Mouse (Mus musculus) forebrain, embryonic 13.5 days (tissue): ENCODE measurements around the gene Atf4. TPM values are rescaled to one million over a fixed set of nuclear protein-coding genes. Genes with fewer than 3 reads are reported as not detected.

Experiments used
- ATAC-seq: fragments of 200-750 bp; cut with Nextera tagmentation; 2 replicates; pipeline ENCODE4 v1.8.0; 2017
- H3K27ac ChIP-seq: fragments of 300-500 bp; sonication (generic); 2 replicates; pipeline ENCODE4 v1.5.1; 2015; ENCODE audit warnings: inconsistent platforms, mild to moderate bottlenecking, moderate library complexity
- H3K27me3 ChIP-seq: fragments of 300-500 bp; sonication (generic); 2 replicates; pipeline ENCODE4 v1.6.1; 2015; ENCODE audit warnings: mild to moderate bottlenecking, inconsistent platforms
- H3K36me3 ChIP-seq: fragments of 300-500 bp; sonication (generic); 2 replicates; pipeline ENCODE4 v1.6.1; 2015; ENCODE audit warnings: mild to moderate bottlenecking, inconsistent platforms; ENCODE audit not compliant: poor library complexity, severe bottlenecking
- H3K4me1 ChIP-seq: fragments of 300-500 bp; sonication (generic); 2 replicates; pipeline ENCODE4 v1.6.1; 2015; ENCODE audit warnings: inconsistent platforms
- H3K4me2 ChIP-seq: fragments of 300-500 bp; sonication (generic); 2 replicates; pipeline ENCODE4 v1.6.1; 2015; ENCODE audit warnings: inconsistent platforms, mild to moderate bottlenecking, moderate library complexity
- H3K4me3 ChIP-seq: fragments of 300-500 bp; sonication (generic); 2 replicates; pipeline ENCODE4 v1.5.1; 2015; ENCODE audit warnings: mild to moderate bottlenecking, inconsistent platforms
- H3K9ac ChIP-seq: fragments of 300-500 bp; sonication (generic); 2 replicates; pipeline ENCODE4 v1.6.1; 2015; ENCODE audit warnings: mild to moderate bottlenecking, inconsistent platforms
- H3K9me3 ChIP-seq: fragments of 300-500 bp; sonication (generic); replicated peaks from 2 replicates; pipeline ENCODE4 v1.6.1; 2016; ENCODE audit warnings: inconsistent platforms
- WGBS: fragments of 180-500 bp; shearing (Covaris S2); methylation state at CpG from one replicate; pipeline ENCODE4 v1.1.7; 2015; 5-methylcytosine and 5-hydroxymethylcytosine counted together
- polyA plus RNA-seq: library from polyadenylated mRNA; unstranded; fragments of >200 nt; fragmentation: Nextera tagmentation; extraction: Ambion mirVana; gene quantifications from 2 replicates; pipeline ENCODE4 v1.2.1, GENCODE M21; 2015

The Atf4 gene
- polyA plus RNA-seq, 1 experiment from 2014 or later: 129 TPM

- ATAC-seq: no peak
- Histone ChIP-seq H3K9me3 (no peaks in the 10 kb centered on the region), H3K36me3 (no peaks in the 10 kb centered on the region), H3K4me2 (no peak overlapping the region), H3K27me3 (no peaks in the 10 kb centered on the region), H3K27ac (no peak overlapping the region), H3K9ac (no peak overlapping the region), H3K4me1 (peaks cover 8% of the 10 kb centered on the region; the same call in 1 of the 2 replicates), H3K4me3 (no peak overlapping the region)
- WGBS: 20% methylated on average over 9 of the region's 9 CpGs
Observed at GRCm38 (mm10) chr15:80225208-80225607, 29.8 kb upstream of the Atf4 start.

DNA sequence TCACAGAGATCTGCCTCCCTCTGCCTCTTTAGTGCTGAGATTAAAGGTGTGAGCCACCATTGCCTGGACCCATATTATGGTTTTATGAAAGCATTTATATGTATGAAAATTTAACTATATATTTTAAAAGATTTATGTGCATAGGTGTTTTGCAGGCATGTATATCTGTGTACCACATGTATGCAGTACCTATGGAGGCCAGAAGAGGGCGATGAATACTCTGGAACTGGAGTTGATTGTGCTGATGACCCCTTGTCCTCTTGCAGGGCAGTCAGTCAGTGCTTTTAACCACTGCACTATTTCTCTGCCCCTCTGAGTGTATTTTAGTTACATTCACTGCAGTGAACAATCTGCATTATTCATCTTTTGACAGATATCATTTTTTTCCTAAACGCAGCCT, 29.2 kb upstream of the Atf4 start:
- H3K27ac ChIP-seq: no peak overlapping the region
- no peaks in the 10 kb centered on the region for H3K36me3 ChIP-seq
- no peak overlapping the region for H3K4me2 ChIP-seq
- ATAC-seq: no peak
- no peak overlapping the region for H3K9ac ChIP-seq
- H3K4me3 ChIP-seq: no peak overlapping the region
- no peaks in the 10 kb centered on the region for H3K27me3 ChIP-seq
- 51% methylated on average over 2 of the region's 2 CpGs for WGBS
- H3K4me1 ChIP-seq: peaks cover 8% of the 10 kb centered on the region; the same call in 1 of the 2 replicates
- no peaks in the 10 kb centered on the region for H3K9me3 ChIP-seq

GRCm38 (mm10) chr15:80228071-80228800, 26.7 kb upstream of the Atf4 start:
- H3K4me2 ChIP-seq: no peak overlapping the region
- H3K36me3 ChIP-seq: no peaks in the 10 kb centered on the region
- no peak overlapping the region; the same call in 1 of the 2 replicates for H3K27ac ChIP-seq
- 67% methylated on average over 17 of the region's 17 CpGs for WGBS
- H3K4me1 ChIP-seq: peaks cover 9% of the 10 kb centered on the region; the same call in 1 of the 2 replicates
- ATAC-seq: no peak
- no peaks in the 10 kb centered on the region for H3K27me3 ChIP-seq
- no peaks in the 10 kb centered on the region for H3K9me3 ChIP-seq
- no peak overlapping the region for H3K4me3 ChIP-seq
- H3K9ac ChIP-seq: 0 out of 2 replicates have a peak overlapping the region, but pooled peaks have one; percentile 0

- Histone ChIP-seq H3K9ac (no peak overlapping the region), H3K4me2 (no peak overlapping the region), H3K27me3 (no peaks in the 10 kb centered on the region), H3K4me1 (peaks cover 22% of the 10 kb centered on the region), H3K4me3 (no peak overlapping the region), H3K9me3 (no peaks in the 10 kb centered on the region), H3K36me3 (peaks cover 19% of the 10 kb centered on the region), H3K27ac (no peak overlapping the region)
- ATAC-seq: no peak
- WGBS: 51% methylated on average over 2 of the region's 2 CpGs
Observed at GRCm38 (mm10) chr15:80232331-80232730, 22.7 kb upstream of the Atf4 start.

GRCm38 (mm10) chr15:80233053-80233452, 21.9 kb upstream of the Atf4 start:
- peak overlapping the region; percentile 75 for H3K4me2 ChIP-seq
- H3K36me3 ChIP-seq: peaks cover 25% of the 10 kb centered on the region
- ATAC-seq: no peak
- H3K27me3 ChIP-seq: no peaks in the 10 kb centered on the region
- 67% methylated on average over 4 of the region's 4 CpGs for WGBS
- no peaks in the 10 kb centered on the region for H3K9me3 ChIP-seq
- no peak overlapping the region for H3K9ac ChIP-seq
- peaks cover 19% of the 10 kb centered on the region for H3K4me1 ChIP-seq
- H3K4me3 ChIP-seq: peak overlapping the region; percentile 93; the same call in 1 of the 2 replicates
- H3K27ac ChIP-seq: peak overlapping the region; percentile 81; the same call in 1 of the 2 replicates

- under 1% methylated on average over 55 of the region's 67 CpGs for WGBS
- ATAC-seq: peak; percentile 96
- peak within 1 kb of the TSS; percentile 89 for H3K9ac ChIP-seq
Observed at GRCm38 (mm10) chr15:80233733-80234509, 21.1 kb upstream of the Atf4 start, which contains the start of gene Mief1. Gene Mief1, plus strand, starts transcription at chr15:80234018.

DNA sequence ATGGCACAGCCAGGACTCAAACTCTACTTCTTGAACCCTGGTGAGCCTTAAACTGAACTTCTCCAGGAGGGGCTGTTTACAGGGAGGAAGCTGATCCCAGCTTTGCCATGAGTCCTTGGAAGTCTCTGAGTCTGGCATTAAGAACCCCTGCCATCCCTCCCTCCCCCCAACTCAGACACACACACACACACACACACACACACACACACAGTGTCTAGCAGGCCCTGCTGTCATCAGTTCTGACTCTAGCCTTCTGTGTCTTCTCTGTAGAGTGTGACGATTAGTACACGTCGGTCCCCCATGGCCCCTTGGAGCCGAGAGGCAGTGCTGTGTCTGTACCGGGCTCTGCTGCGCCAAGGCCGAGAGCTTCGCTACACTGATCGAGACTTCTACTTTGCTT, 19.4 kb upstream of the Atf4 start, which contains the start of gene AC140267.1:
Gene AC140267.1 (plus strand): TSS at position 301 of the 400 bp plus-strand sequence.
- Histone ChIP-seq H3K9ac (peak within 1 kb of the TSS; percentile 89), H3K9me3 (no peaks in the 10 kb centered on the region), H3K4me1 (peaks cover 14% of the 10 kb centered on the region), H3K27me3 (no peaks in the 10 kb centered on the region), H3K4me2 (peak within 1 kb of the TSS; percentile 75), H3K36me3 (peaks cover 43% of the 10 kb centered on the region), H3K27ac (no peak within 1 kb of the TSS), H3K4me3 (peak within 1 kb of the TSS; percentile 93)
- ATAC-seq: no peak
- 95% methylated on average over 9 of the region's 9 CpGs for whole genome bisulfite sequencing

More at GRCm38 (mm10) chr15:80233733-80234509, 21.1 kb upstream of the Atf4 start, which contains the start of gene Mief1:
- Histone ChIP-seq H3K36me3 (peaks cover 34% of the 10 kb centered on the region), H3K4me3 (peak within 1 kb of the TSS; percentile 93), H3K4me2 (peak within 1 kb of the TSS; percentile 75), H3K4me1 (peaks cover 14% of the 10 kb centered on the region), H3K27ac (peak within 1 kb of the TSS; percentile 81), H3K9me3 (no peaks in the 10 kb centered on the region), H3K27me3 (no peaks in the 10 kb centered on the region)

- no peaks in the 10 kb centered on the region for H3K27me3 ChIP-seq
Observed at GRCm38 (mm10) chr15:80248135-80248534, 6.8 kb upstream of the Atf4 start.

GRCm38 (mm10) chr15:80248596-80248995, 6.4 kb upstream of the Atf4 start:
- Histone ChIP-seq H3K9me3 (no peaks in the 10 kb centered on the region), H3K4me3 (no peak overlapping the region), H3K27ac (no peak overlapping the region), H3K9ac (no peak overlapping the region), H3K36me3 (peaks cover 83% of the 10 kb centered on the region), H3K4me2 (no peak overlapping the region), H3K4me1 (peaks cover 8% of the 10 kb centered on the region), H3K27me3 (no peaks in the 10 kb centered on the region)
- WGBS: 97% methylated on average over 1 of the region's 1 CpGs
- no peak for ATAC-seq

More at GRCm38 (mm10) chr15:80248135-80248534, 6.8 kb upstream of the Atf4 start:
- 97% methylated on average over 12 of the region's 12 CpGs for WGBS
- Histone ChIP-seq H3K4me3 (no peak overlapping the region), H3K4me1 (0 out of 2 replicates have a peak, but pooled peaks cover 4% of the 10 kb centered on the region), H3K27ac (no peak overlapping the region), H3K9me3 (no peaks in the 10 kb centered on the region), H3K9ac (no peak overlapping the region), H3K36me3 (peaks cover 87% of the 10 kb centered on the region), H3K4me2 (no peak overlapping the region)
- no peak for ATAC-seq

- H3K4me2 ChIP-seq: no peak overlapping the region
- peaks cover 72% of the 10 kb centered on the region for H3K36me3 ChIP-seq
- no peak overlapping the region for H3K4me3 ChIP-seq
- no peak for ATAC-seq
- no peaks in the 10 kb centered on the region for H3K9me3 ChIP-seq
- peaks cover 19% of the 10 kb centered on the region for H3K4me1 ChIP-seq
- 94% methylated on average over 10 of the region's 10 CpGs for WGBS
- no peaks in the 10 kb centered on the region for H3K27me3 ChIP-seq
- H3K27ac ChIP-seq: no peak overlapping the region
- no peak overlapping the region for H3K9ac ChIP-seq
Observed at GRCm38 (mm10) chr15:80249672-80250071, 5.3 kb upstream of the Atf4 start.

- Histone ChIP-seq H3K9ac (no peak overlapping the region), H3K36me3 (peaks cover 66% of the 10 kb centered on the region), H3K27ac (no peak overlapping the region), H3K4me3 (no peak overlapping the region), H3K4me2 (no peak overlapping the region), H3K4me1 (peaks cover 19% of the 10 kb centered on the region), H3K9me3 (no peaks in the 10 kb centered on the region), H3K27me3 (no peaks in the 10 kb centered on the region)
- 95% methylated on average over 6 of the region's 6 CpGs for WGBS
- no peak for ATAC-seq
Observed at GRCm38 (mm10) chr15:80250586-80250985, 4.4 kb upstream of the Atf4 start.

DNA sequence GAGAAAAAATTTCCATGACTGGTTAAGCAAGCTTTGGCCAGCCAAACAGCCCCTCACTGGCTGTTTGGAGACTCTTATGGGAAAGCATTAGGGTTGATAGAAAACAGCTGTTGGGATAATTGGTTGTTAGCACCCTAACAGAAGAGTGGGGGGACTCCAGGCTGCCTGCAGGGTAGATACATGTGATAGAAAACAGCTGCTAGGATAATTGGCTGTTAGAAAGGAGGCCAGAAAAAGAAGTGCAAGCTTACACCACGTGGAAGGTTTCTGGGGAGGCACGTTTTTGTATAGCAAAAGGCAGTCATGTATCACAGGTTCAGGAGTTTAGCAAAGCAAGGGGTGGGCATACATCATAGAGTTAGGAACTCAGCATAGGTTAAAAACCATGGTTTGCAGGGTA, 1.5 kb upstream of the Atf4 start:
- Histone ChIP-seq H3K4me3 (no peak overlapping the region), H3K36me3 (peaks cover 62% of the 10 kb centered on the region), H3K9me3 (no peaks in the 10 kb centered on the region), H3K27ac (peak overlapping the region; percentile 97), H3K27me3 (no peaks in the 10 kb centered on the region), H3K9ac (no peak overlapping the region), H3K4me1 (peaks cover 40% of the 10 kb centered on the region), H3K4me2 (peak overlapping the region; percentile 87; the same call in 1 of the 2 replicates)
- 33% methylated on average over 2 of the region's 2 CpGs for WGBS
- ATAC-seq: no peak
